Mouse (Mus musculus) adrenal gland, postnatal 0 days (tissue): Measurements from ENCODE around the gene Smc3. TPM values are rescaled to one million over a fixed set of nuclear protein-coding genes. Genes with fewer than 3 reads are reported as not detected.

Experiments
- polyA plus RNA-seq: library from polyadenylated mRNA; unstranded; fragments of >200 nt; fragmentation: Nextera tagmentation; extraction: Ambion mirVana; gene quantifications from 2 replicates; pipeline ENCODE4 v1.2.1, GENCODE M21; 2015

Gene Smc3
- polyA plus RNA-seq: 31.9 and 34.5 TPM in 2 replicates

DNA sequence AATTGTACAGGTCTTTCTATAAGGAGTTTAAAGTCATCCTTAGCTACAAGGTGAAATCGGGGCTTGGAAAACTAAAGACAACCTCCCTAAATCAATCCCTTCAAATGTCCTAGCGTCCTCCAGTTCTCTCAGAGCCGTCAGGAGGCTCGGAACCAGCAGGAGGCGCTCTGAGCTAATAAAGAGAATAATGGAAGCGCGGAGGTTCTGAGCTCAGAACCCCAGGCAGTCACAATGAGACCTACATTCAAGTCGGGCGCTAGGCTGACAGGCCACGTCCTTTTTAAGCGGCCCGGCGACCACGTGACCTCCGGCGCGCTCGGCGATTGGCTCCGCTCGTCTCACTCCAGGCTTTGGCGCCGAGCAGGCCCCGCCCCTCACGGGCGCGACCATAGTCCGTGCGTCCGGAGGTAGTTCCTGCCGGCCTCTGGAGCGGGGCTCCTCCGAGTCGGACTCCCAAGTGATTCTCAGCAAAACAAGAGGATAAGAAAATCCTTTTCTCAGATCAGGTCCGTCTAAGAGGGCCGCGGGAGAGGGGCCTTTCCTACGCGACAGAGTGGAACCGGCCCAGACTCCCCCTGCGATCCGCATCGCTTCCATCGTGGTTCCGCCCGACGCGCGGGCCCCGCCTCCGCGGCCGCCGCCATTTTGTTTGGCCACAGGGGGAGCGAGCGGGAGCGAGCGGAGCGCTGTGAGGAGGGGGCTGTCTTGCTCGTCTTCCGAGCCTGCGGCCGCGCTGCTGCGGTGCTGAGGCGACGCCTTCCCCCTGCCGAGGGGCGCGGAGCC is at the start of gene Smc3:
TSS of gene Smc3 (plus strand) at position 642 of the 783 bp plus-strand sequence.

DNA sequence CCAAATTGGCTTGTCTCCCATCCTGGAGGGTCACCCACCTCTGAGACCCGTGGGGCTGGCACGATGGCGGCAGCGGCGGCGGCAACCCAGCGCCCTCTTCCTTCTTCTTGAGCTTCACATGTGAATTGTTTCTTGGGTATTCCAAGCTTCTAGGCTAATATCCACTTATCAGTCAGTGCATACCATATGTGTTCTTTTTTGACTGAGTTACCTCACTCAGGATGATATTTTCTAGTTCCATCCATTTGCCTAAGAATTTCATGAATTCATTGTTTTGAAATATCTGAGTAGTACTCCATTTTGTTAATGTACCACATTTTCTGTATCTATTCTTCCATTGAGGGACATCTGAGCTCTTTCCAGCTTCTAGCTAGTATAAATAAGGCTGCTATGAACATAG is 11.2 kb upstream of the Smc3 start, which contains the start of gene Nutf2-ps1:
TSS of gene Nutf2-ps1 (minus strand) at position 101 of the 400 bp plus-strand sequence.

DNA sequence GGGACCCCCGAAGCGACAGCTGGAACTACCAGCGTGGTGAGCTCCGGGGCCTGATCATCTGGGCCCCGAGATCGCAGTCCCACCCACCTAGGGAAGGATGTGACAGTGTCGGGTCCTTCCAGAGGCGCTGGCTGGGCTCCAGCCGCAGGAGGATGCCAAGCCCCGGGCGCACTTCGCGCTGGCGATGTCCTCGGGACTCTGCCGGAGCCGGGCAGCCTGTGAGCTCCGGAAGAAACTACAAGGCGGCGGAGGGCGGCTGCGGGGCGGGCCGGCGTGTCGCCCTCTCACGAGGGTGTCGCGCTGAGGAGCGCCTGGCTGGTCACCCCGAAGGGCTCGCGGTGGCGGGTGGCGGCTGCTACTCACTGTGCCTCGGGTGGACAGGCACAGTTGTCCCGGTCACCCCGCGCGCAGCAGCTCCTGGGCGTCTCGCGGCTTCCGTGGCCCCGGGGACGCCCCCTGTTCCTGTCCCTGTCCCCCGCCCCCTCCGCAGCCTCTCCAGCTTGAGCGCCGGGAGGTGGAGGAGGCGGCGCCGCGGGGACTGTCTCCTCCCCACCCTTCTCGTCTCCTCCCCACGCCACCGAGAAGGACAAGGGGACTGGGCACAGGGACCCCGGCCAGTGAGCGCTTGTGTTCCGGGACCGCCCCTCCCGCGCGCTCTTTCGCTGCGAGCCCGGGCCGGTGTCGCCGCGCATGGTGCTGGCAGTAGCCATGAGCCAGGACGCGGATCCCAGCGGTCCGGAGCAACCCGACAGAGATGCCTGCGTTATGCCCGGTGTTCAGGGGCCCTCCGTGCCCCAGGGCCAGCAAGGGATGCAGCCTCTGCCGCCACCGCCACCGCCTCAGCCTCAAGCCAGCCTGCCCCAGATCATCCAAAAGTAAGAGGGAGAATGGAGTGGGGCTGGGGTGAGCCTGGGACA is 76.8 kb downstream of the Smc3 start, which contains the start of gene Rbm20:
TSS of gene Rbm20 (plus strand) at position 589 of the 917 bp plus-strand sequence.

Other genes with a start within 250 kb of the Smc3 start
- not detected in 2 replicates for gene Gm10197, start 228.6 kb upstream of the Smc3 start, polyA plus RNA-seq
- 22.8 and 34.7 TPM in 2 replicates for gene Smndc1, start 209.8 kb upstream of the Smc3 start, polyA plus RNA-seq
- gene Dusp5, start 71.3 kb upstream of the Smc3 start, polyA plus RNA-seq: 4.2 and 6.7 TPM in 2 replicates
- gene Nutf2-ps1, start 11.3 kb upstream of the Smc3 start, polyA plus RNA-seq: 156 and 221 TPM in 2 replicates
- 0.63 and 0.79 TPM in 2 replicates for gene Rbm20, start 76.9 kb downstream of the Smc3 start, polyA plus RNA-seq